11 mouse cellular contexts compared by ENCODE assay signal in the genomic region with DNA sequence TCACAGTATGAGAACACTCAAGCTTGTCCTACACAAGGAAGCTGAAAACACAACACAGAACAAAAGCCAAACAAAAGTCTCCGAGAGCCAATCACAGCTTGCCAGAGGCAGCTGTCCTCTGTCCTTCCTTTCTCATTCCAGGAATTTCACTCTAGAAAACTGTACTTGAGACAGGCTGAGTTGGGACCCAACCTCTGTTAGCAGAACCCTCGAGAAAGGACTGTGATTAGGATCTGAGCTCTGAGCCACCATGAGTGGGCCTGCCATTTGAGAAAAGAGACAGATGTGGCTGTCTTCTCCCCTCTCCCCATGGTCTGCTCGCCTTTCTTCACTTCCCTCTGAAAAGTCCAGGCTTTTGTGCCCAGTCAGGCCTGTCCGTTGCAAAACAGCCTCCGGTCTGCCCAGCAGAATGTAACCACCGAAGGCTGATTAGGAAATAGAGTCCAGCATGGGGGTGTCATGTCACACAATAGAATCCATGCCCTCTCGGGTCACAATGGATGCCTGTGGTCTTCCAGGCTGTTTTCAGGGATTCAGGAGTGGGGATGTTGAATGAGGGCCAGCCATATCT. TPM values are rescaled to one million over a fixed set of nuclear protein-coding genes. Genes with fewer than 3 reads are reported as not detected.
DNase-seq lines count a peak whose midpoint lies in the region; ATAC-seq lines count a peak whose summit lies in the region.
"Had no signal": no experiment of that assay in that cellular context is flagged by ENCODE, and none has a peak within 500 bp of the region (broad histone marks: within the 10 kb centered on the region; RNA-seq: fewer than 3 reads in every experiment).

No protein-coding gene starts in this region.

- H3K27ac ChIP-seq in forebrain, embryonic 15.5 days (replicated peaks): peak overlapping the region; percentile 22; the same call in 1 of the 2 replicates
- H3K27ac ChIP-seq: liver, embryonic 14.5 days; neural tube, embryonic 13.5 days had no signal

- no peaks in the 10 kb centered on the region for H3K27me3 ChIP-seq in forebrain, embryonic 15.5 days
- H3K27me3 ChIP-seq: neural tube, embryonic 13.5 days had no signal

- H3K4me1 ChIP-seq in forebrain, embryonic 15.5 days: peaks cover 21% of the 10 kb centered on the region

- no peak overlapping the region for H3K9ac ChIP-seq in forebrain, embryonic 15.5 days (replicated peaks)
- H3K9ac ChIP-seq: liver, embryonic 14.5 days; neural tube, embryonic 13.5 days had no signal

- H3K4me3 ChIP-seq in forebrain, embryonic 15.5 days: no peak overlapping the region
- H3K4me3 ChIP-seq: neural tube, embryonic 13.5 days had no signal

- no peaks in the 10 kb centered on the region for H3K36me3 ChIP-seq in forebrain, embryonic 15.5 days
- H3K36me3 ChIP-seq: neural tube, embryonic 13.5 days had no signal

- no peaks in the 10 kb centered on the region for H3K9me3 ChIP-seq in forebrain, embryonic 15.5 days
- H3K9me3 ChIP-seq: neural tube, embryonic 13.5 days had no signal

- WGBS in forebrain, embryonic 15.5 days: 13% methylated on average over 7 of the region's 7 CpGs

- ATAC-seq in forebrain, embryonic 15.5 days (replicated peaks): no peak
- peak; percentile 76 for ATAC-seq in megakaryocyte, adult 5-6 weeks (ENCODE audit: poor library complexity, severe bottlenecking)

- H3K4me2 ChIP-seq in forebrain, embryonic 15.5 days (replicated peaks): no peak overlapping the region
- H3K4me2 ChIP-seq: neural tube, embryonic 13.5 days had no signal

- intact Hi-C loops in heart, postnatal 14 days (cut with DNase I): no loop called here

- peak; percentile 35 for DNase-seq in adrenal gland, postnatal 10 days
- no peak for DNase-seq in adrenal gland, postnatal 4 days (ENCODE audit: low spot score in 2 of 2)
- DNase-seq in kidney, postnatal 14 days: peak; percentile 23
- DNase-seq in kidney, postnatal 10 days: no peak
- DNase-seq in cerebellum, adult 9-11 months: no peak
- DNase-seq in heart, postnatal 14 days: no peak
- DNase-seq: spleen, adult 18-20 months had no signal

RNA-seq across cellular contexts. Expression of a gene that starts 24.8 kb away (rescaled TPM):
- total RNA-seq in adrenal gland, postnatal 10 days (2021): 1 to 10 TPM; 8.5 to 9.7 TPM
- 10 to 100 TPM in 1 of 2 experiments, 1 to 10 TPM in 1; 10.0 to 15.0 TPM for total RNA-seq in adrenal gland, postnatal 4 days (2021)
- polyA plus RNA-seq in forebrain, embryonic 15.5 days (2015; fragmentation: Nextera tagmentation; extraction: Ambion mirVana): 2.4 and 2.9 TPM in 2 replicates
- total RNA-seq in megakaryocyte, adult 5-6 weeks (2015): not detected in 2 replicates
- not detected in 2 replicates for total RNA-seq in megakaryocyte, adult 5-6 weeks (2017)
- 10 to 100 TPM; 33.4 to 37.7 TPM for total RNA-seq in heart, postnatal 14 days (2021)

RNA-seq across cellular contexts. Expression of a gene that starts 32.9 kb away (rescaled TPM):
- under 1 TPM; 0.33 to 0.73 TPM for total RNA-seq in adrenal gland, postnatal 10 days (2021)
- total RNA-seq in adrenal gland, postnatal 4 days (2021): under 1 TPM; 0.48 to 0.64 TPM
- 0.45 and 0.75 TPM in 2 replicates for polyA plus RNA-seq in forebrain, embryonic 15.5 days (2015; fragmentation: Nextera tagmentation; extraction: Ambion mirVana)
- 0.18 and 1.2 TPM in 2 replicates for total RNA-seq in megakaryocyte, adult 5-6 weeks (2015)
- total RNA-seq in megakaryocyte, adult 5-6 weeks (2017): 0.62 and 0.69 TPM in 2 replicates
- not detected for total RNA-seq in heart, postnatal 14 days (2021)

Comparison
In these comparisons a context has a peak if more than half of its experiments do, and no peak if none do; other contexts are left out.
1. DNase-seq: peak in adrenal gland, postnatal 10 days (single experiment) and kidney, postnatal 14 days (single experiment); none in adrenal gland, postnatal 4 days (0 of 2), kidney, postnatal 10 days (single experiment), cerebellum, adult 9-11 months (single experiment) and heart, postnatal 14 days (0 of 2).
2. RNA of a gene that starts 24.8 kb away (total RNA-seq): 33.4 to 37.7 TPM in heart, postnatal 14 days, 10.0 to 15.0 TPM in adrenal gland, postnatal 4 days and 8.5 to 9.7 TPM in adrenal gland, postnatal 10 days; not detected in megakaryocyte, adult 5-6 weeks; every median in the first group is over 4 times any median in the second.